Mouse (Mus musculus) cerebellum, adult 9-10 months (tissue): ENCODE results near the gene Ckap4.
A peak's percentile ranks its signal among the peaks of the same experiment; 100 is the strongest.
"Not testable (repeated sequence)": the region's sequence is repeated elsewhere in the genome, so short reads cannot be mapped to it uniquely, and the experiment has no call there.

ENCODE experiments used
- DNase-seq: peaks from one replicate; pipeline ENCODE4 v3.0.0; 2022

Gene Ckap4

DNA sequence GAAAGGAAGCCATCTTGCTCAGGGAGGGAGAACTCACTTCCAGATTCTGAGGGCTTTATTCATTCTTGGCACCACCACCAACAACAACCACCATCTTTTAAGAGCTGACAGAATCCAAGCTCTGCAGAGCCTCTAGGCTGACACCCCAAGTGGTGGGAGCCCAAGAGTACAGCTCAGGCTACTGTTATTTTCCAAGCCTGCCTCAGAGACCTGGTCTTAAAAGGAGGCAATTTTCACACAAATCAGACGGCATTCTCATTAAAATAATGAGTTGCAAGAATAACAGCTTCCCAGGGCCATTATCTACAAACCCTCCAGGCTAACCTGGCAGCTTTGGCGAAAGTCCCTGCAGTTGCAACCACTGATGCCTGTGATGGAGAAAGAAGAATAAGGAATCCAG is 37.1 kb downstream of the Ckap4 start:
- DNase-seq: no peak

DNA sequence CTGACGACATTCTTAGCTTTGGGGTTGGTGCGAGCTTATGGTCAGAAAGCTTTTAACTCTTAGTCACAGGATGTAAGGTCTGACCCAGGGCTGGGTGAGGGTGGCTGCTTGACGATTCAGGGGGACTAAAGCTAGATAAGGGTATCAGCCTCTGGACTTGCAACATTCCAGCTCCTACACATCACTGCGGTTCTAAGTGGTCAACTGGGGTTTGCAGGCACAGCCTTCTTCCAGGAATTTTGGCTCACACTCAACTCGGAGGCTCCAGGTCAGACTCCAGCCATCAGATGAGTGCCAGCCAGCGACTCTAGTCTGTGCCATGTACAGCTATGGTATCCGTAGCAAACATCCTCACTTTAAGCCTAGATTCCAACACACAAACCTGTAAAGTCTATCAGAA is 39.4 kb downstream of the Ckap4 start:
- no peak for DNase-seq

DNA sequence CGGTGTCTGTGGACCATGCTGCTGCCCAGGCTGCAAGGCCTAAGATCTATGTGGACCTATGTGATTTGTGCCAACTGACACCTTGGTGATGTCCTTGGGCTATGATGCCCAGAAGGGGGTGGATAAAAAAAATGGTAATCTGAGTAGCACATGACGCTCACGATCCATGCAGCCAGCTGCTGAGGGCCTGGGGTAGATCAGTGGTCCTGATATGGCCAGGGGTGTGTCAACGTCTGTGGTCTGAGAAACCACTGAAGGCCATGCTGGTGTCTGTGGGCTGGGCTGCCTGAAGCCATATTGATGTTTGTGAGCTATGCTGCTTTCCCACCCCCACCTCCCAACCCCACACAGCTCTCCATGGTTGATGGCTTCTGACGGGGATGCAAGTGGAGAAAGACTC is 43.7 kb downstream of the Ckap4 start:
- DNase-seq: no peak

DNA sequence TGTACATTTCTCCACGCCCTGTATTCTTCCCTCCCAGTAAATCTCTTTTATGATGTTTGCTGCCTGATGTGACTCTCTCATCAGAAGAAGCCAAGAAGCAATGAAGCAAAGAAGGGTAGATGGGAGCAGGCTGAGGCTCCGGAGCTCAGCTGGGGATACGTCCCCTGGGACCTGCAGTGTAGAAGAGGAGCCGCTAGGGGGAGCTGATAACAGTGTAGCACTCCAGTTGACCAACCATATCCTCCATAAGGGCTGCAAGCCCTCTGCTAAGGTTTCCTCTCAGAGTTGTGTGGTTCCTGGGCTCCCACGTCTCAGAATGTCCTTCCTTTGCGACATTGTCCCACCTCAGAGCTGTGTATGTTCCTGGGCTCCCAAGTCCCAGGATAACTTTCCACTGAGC is 45.5 kb downstream of the Ckap4 start:
- DNase-seq: peak; percentile 30

DNA sequence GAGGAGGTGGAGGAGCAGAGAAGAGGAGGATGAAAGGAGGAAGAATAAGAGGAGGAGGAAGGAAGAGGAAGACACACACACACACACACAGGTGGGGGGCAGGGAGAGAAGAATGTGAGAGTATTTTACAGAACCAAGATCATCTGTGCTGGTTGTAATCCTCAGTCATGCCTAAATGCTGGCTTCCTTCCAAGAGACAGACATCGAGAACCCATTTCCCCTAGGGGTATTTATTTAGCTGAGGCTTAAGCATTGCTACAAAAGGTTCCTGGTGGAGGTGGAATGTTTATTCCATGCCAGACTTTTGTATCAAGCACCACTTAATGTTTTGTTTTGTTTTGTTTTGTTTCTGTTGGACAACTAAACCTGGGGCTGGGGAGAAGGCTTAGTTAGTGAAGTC is 49.2 kb downstream of the Ckap4 start:
- no peak for DNase-seq

DNA sequence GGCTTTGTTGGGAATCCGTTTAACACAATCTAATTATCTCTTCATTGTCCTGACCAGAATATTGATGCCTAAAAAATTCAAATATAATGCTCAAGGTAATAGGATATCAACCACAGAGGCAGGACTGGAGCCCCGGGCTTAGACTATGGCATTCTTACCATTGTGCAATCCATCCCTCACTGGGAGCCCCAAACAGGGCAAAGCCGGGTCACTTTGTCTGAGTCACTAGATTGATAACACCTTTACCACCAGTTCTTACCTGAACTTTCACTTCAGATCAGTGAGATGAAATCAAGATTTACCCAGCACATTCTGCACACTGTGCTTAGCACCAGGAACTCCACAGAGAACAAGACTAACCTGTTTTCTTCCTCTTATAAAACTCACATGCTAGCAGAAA is 50.3 kb downstream of the Ckap4 start:
- DNase-seq: no peak

DNA sequence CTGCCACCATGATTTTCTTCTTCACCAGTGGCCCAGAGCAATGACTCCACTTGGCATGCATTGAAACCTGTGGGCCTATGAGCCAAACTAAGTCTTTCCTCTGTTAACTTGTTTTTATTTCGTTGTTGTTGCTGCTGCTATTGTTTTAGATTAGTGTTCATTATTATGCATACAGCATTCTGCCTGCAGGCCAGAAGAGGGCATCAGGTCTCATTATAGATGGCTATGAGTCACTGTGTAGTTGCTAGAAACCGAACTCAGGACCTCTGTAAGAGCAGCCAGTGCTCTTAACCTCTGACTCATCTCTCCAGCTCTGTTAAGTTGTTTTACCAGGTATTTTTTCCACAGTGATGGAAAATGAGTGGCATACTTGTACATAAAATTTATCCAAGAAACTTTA is 50.8 kb downstream of the Ckap4 start:
- no peak for DNase-seq

DNA sequence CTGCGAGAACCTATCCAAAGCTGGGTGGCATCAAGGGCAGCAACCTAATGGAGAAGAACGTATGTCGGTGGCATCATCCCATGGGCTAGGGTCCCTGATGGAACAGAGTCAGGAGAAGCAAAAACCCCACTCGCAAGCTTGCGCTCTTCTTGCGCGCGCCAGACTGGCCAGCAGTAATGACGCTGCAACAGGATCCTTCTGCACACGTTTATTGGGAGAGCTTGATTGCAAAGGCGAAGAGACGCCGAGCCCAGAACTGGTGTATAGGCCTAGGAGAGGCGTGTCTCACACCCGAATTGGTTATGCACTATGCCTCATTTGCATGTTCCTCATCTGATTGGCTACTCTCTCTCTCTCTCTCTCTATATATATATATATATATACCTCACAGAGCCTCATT is 51.4 kb downstream of the Ckap4 start:
- DNase-seq: not testable (repeated sequence)

DNA sequence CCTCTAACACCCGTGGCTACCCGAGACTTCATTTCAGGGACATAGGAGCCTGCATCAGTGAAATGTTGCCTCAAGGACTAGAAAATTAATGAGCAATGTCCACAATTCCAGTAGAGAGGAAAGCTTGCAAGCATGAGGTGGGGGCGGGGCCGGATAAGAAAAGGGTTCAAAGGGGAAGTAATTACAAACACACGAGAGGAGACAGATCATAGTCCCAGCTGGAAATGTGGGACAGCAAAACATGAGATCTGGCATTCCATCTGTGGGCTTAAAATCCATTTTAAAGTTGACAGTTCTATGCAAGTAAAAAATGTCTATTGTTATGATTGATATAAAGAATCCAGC is 52.6 kb downstream of the Ckap4 start:
- DNase-seq: no peak

DNA sequence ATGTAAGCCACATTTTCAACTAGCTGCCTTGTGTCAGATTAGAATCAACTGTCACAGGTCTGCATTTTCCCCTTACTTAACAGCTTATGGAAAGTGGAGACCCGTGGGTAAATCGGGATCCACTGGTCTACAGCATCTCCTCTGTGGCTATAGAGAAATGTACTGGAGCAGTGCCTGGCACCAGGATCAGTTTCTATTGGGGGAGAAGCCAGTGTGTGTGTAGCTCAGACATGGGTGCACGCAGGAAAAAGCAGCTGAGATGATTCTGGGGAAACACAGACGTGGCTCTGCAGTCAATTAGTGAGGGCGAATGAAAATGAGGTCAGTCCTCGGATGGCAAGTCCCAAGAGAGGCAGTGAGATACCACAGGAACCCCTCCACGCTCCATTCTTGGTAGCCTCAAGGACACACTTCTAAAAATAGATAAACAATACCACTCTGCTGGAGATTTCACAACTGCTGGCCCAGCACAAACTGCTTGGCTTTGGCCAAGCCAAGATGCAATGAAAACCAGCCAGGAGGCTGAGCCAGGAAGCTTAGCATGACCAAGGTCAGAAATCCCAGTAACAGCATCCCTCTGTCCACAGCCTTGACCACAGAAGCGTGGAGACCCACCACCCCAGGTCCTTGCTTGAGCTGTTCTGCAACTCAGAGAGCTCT is 53.1 kb downstream of the Ckap4 start:
- DNase-seq: peak; percentile 23

DNA sequence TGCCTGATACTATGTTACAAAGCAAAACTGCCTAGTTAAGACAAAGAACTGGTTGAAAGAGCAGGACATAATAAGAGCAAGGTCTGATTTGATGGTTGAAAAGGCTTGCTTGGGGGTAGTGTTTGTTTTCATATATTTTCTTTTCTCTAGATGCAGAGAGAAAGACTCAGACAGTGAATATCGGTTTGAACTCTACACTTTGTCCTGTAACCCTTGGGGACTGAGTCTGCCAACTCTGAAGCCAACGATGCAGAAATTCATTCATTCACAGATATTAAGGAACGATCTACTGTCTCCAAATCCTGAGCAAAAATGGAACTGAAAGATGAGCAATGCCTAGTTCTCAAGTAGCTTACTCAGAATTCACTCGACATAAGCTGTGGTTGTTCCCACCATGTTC is 53.7 kb downstream of the Ckap4 start:
- no peak for DNase-seq

DNA sequence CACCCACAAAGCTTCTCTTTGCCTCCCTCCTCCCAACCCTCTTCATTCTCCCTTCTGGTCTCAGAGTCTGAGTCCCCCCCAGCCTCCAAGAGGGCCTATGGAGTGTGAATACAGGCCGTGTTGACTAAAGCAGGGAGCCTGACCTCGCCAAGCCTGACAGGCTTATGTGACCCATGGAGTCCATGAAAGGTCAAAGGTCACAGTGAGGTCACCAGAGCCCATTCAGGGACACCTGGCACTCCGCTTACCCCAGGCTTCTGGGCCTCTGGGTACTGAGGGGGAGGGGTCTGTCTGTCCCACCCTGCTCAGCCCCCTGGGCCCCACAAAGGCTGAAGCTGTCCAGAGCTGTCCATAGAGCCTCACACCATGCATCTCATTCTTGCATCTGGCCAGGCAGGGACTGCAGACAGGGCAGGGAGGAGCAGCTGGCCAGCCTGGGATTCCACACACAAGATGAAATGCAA is 56.2 kb downstream of the Ckap4 start:
- no peak for DNase-seq

DNA sequence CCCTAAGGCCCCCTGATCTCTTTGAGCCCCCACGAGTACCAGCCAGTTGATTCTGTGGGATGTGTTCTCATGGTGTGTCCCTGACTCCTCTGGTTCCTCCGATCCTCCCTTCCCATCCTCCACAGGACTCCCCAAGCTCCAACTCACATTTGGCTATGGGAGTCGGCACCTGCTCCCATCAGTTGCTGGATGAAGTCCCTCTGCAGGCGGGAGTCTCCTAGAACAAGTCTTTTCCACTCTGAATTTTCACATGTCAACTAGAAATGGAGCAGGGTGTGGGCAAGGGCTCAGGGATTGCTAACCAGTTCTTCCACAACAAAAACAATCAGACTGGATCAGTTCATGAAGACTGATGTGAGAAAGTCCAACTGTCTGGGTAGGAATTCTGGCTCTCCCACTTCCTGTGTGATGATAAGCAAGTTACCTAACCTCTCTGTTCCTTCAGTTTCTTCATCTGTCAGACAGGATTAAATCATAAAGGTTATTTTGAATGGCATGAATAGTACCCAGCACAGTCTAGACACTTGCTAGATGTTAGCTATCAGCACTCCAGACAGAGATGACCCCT is 56.7 kb downstream of the Ckap4 start:
- DNase-seq: no peak
